Mouse (Mus musculus): Measurements from ENCODE around the gene Tcte2. TPM values are rescaled to one million over a fixed set of nuclear protein-coding genes. Genes with fewer than 3 reads are reported as not detected.

Gene Tcte2
- polyA plus RNA-seq (2012) = 0.18 TPM in 1 of 2 replicates, not detected in the other

DNA sequence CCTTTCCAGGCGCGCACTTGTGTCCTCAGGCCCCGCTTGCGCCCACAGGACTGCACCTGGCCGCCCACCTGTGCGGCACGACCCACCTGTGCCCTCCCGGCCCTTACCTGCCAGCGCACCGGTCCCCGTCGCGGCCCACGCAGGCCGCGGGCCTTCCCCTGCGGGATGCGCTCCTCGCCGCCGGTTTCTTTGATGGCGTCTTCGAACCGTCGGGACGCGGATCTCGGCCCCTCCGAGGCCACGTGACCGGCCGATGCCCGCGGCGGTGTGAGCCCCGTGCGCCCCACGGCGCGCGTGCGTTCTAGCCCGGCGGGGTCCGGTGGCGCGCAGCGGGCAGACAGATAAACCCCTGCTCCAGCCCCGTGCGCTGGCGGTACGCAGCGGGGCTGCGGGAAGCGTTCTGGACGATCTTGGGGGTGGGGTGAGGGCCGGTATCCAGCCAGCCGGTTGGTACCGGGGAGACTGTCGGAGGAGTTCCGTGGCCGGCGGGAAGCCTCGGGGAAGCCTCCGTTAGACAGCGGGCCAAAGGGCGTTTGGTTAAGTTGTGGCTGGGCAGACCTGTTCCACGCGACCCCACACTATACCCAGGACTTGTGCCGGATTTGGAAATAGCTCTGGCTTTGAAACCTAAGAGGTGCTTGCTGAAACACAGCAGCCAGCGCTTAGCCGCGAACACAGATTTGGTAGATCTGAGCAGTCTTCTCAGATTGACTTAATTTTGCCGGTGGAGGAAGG, at the start of gene Tcte2:
TSS of gene Tcte2 (minus strand) at position 647 of the 735 bp plus-strand sequence.

GRCm38 (mm10) chr17:13759853-13760627, 1.6 kb downstream of the Tcte2 start, which contains the start of gene Afdn:
TSS of gene Afdn (plus strand) at chr17:13760539.

Other genes starting within 250 kb of the Tcte2 start
- gene Afdn, start 1.3 kb downstream of the Tcte2 start, polyA plus RNA-seq (2012) = 8.3 and 16.9 TPM in 2 replicates
- not detected in 2 replicates for gene Gm7168, start 186.5 kb upstream of the Tcte2 start, polyA plus RNA-seq (2012)
- not detected in 2 replicates for gene Gm7356, start 241.9 kb upstream of the Tcte2 start, polyA plus RNA-seq (2012)

All from megakaryocyte-erythroid progenitor cell, adult 5 weeks (primary cell).